9 mouse cellular contexts compared by ENCODE assay signal in the genomic region with DNA sequence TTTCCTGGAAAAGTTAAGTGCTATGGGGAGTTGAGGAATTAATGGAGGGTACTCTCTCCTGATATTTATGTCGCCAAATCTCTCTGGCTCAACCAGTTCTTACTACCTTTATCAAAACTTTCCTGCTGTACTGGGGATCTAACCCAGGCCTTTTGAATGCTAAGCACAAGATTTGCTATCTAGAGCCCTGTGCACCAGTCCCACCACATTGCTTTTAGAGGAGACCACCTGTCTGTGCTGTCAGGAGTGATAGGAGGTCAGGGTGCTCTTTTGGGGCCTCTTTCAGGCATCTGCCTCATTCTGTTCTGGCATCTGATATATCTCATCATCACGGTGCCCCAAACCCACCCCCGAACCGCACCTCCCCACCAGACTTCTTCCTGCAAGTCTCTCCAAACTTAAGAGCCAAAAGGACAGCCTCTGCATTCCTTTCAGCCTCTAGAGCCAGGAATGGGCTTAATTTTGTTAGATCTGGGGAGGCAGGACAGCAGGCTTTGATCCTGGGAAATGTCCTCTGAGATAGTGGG. TPM values are rescaled to one million over a fixed set of nuclear protein-coding genes. Genes with fewer than 3 reads are reported as not detected.
DNase-seq lines count a peak whose midpoint lies in the region; ATAC-seq and TF ChIP-seq lines count a peak whose summit lies in the region.
"Had no signal": no experiment of that assay in that cellular context is flagged by ENCODE, and none has a peak within 500 bp of the region (broad histone marks: within the 10 kb centered on the region; RNA-seq: fewer than 3 reads in every experiment).

No protein-coding gene starts in this region.

- peak; percentile 91 for DNase-seq in heart, adult 11 months
- DNase-seq in heart, postnatal 36 days: no peak
- DNase-seq in lung, adult 2 months: no peak
- no peak for DNase-seq in lung, postnatal 25 days (ENCODE audit: low spot score)
- DNase-seq in spleen, postnatal 10 days (ENCODE audit: low spot score in 2 of 2): no peak
- DNase-seq: thymus, postnatal 4 days had no signal

- no peak for TF ChIP-seq CTCF in lung, adult 2 months (IDR thresholded peaks at IDR 0.05; ENCODE audit: insufficient read depth, low read length)

- H3K4me3 ChIP-seq in lung, adult 2 months (replicated peaks; ENCODE audit: extremely low read depth, low read depth, low read length): peak overlapping the region; percentile 74
- peak overlapping the region; percentile 37 for H3K4me3 ChIP-seq in intestine, embryonic 15.5 days (replicated peaks)
- H3K4me3 ChIP-seq in neural tube, embryonic 15.5 days (replicated peaks): peak overlapping the region; percentile 35; the same call in 1 of the 2 replicates

- H3K36me3 ChIP-seq in intestine, embryonic 15.5 days: no peaks in the 10 kb centered on the region
- H3K36me3 ChIP-seq in neural tube, embryonic 15.5 days: no peaks in the 10 kb centered on the region

- H3K4me1 ChIP-seq in lung, adult 2 months (ENCODE audit: control insufficient read depth, insufficient read depth, low read length): peaks cover 31% of the 10 kb centered on the region
- H3K4me1 ChIP-seq in intestine, embryonic 15.5 days (replicated peaks): peaks cover 12% of the 10 kb centered on the region
- peaks cover 34% of the 10 kb centered on the region for H3K4me1 ChIP-seq in neural tube, embryonic 15.5 days

- ATAC-seq in intestine, embryonic 15.5 days: no peak
- ATAC-seq in neural tube, embryonic 15.5 days (ENCODE audit: low FRiP score): no peak
- ATAC-seq in erythroid progenitor cell, adult 5-6 weeks (replicated peaks; ENCODE audit: low FRiP score, poor library complexity, severe bottlenecking): no peak

- 48% methylated on average over 4 of the region's 4 CpGs for WGBS in lung, adult 2 months
- WGBS in intestine, embryonic 15.5 days: 54% methylated on average over 4 of the region's 4 CpGs
- 68% methylated on average over 4 of the region's 4 CpGs for WGBS in neural tube, embryonic 15.5 days

- H3K27ac ChIP-seq in intestine, embryonic 15.5 days: peak overlapping the region; percentile 77; the same call in 1 of the 2 replicates
- H3K27ac ChIP-seq in neural tube, embryonic 15.5 days (replicated peaks): no peak overlapping the region

- no peaks in the 10 kb centered on the region for H3K27me3 ChIP-seq in intestine, embryonic 15.5 days (replicated peaks)
- no peaks in the 10 kb centered on the region for H3K27me3 ChIP-seq in neural tube, embryonic 15.5 days (replicated peaks)

- H3K9ac ChIP-seq in intestine, embryonic 15.5 days: no peak overlapping the region
- H3K9ac ChIP-seq in neural tube, embryonic 15.5 days (replicated peaks): no peak overlapping the region

- no peaks in the 10 kb centered on the region for H3K9me3 ChIP-seq in intestine, embryonic 15.5 days
- H3K9me3 ChIP-seq in neural tube, embryonic 15.5 days (replicated peaks): no peaks in the 10 kb centered on the region

- no peak for TF ChIP-seq POLR2A in lung, adult 2 months (IDR thresholded peaks at IDR 0.05; ENCODE audit: borderline replicate concordance, extremely low read depth, low read depth, low read length)

- intact Hi-C loops in heart, postnatal 36 days (cut with DNase I): no loop called here

- H3K4me2 ChIP-seq in intestine, embryonic 15.5 days (replicated peaks): peak overlapping the region; percentile 73
- peak overlapping the region; percentile 69 for H3K4me2 ChIP-seq in neural tube, embryonic 15.5 days

RNA-seq across cellular contexts. Expression of a gene that starts 1.3 kb away (rescaled TPM):
- total RNA-seq in heart, postnatal 36 days (2021): 100 to 1,000 TPM; 123 to 132 TPM
- polyA plus RNA-seq in lung, adult 2 months (2012; rRNA removed): 95.4 and 99.7 TPM in 2 replicates
- polyA plus RNA-seq in intestine, embryonic 15.5 days (2015; fragmentation: Nextera tagmentation; extraction: Ambion mirVana): 15.9 and 17.7 TPM in 2 replicates
- polyA plus RNA-seq in neural tube, embryonic 15.5 days (2015; fragmentation: Nextera tagmentation; extraction: Ambion mirVana): 20.5 and 21.0 TPM in 2 replicates
- 1.7 and 3.2 TPM in 2 replicates for total RNA-seq in erythroid progenitor cell, adult 5-6 weeks (2015; ENCODE audit: low replicate concordance)
- total RNA-seq in erythroid progenitor cell, adult 5-6 weeks (2017; ENCODE audit: low replicate concordance): 1.4 and 2.1 TPM in 2 replicates

RNA-seq across cellular contexts. Expression of a gene that starts 55.1 kb away (rescaled TPM):
- total RNA-seq in heart, postnatal 36 days (2021): 100 to 1,000 TPM in 1 of 2 experiments, 10 to 100 TPM in 1; 74.9 to 130 TPM
- 35.8 and 39.0 TPM in 2 replicates for polyA plus RNA-seq in lung, adult 2 months (2012; rRNA removed)
- polyA plus RNA-seq in intestine, embryonic 15.5 days (2015; fragmentation: Nextera tagmentation; extraction: Ambion mirVana): 25.9 and 26.0 TPM in 2 replicates
- polyA plus RNA-seq in neural tube, embryonic 15.5 days (2015; fragmentation: Nextera tagmentation; extraction: Ambion mirVana): 14.7 and 16.1 TPM in 2 replicates
- 9.7 and 10.5 TPM in 2 replicates for total RNA-seq in erythroid progenitor cell, adult 5-6 weeks (2015; ENCODE audit: low replicate concordance)
- 8.7 and 9.4 TPM in 2 replicates for total RNA-seq in erythroid progenitor cell, adult 5-6 weeks (2017; ENCODE audit: low replicate concordance)

RNA-seq across cellular contexts. Expression of a gene that starts 58.2 kb away (rescaled TPM):
- total RNA-seq in heart, postnatal 36 days (2021): 10 to 100 TPM; 24.9 to 25.1 TPM
- 19.7 and 26.5 TPM in 2 replicates for polyA plus RNA-seq in lung, adult 2 months (2012; rRNA removed)
- 95.0 and 102 TPM in 2 replicates for polyA plus RNA-seq in intestine, embryonic 15.5 days (2015; fragmentation: Nextera tagmentation; extraction: Ambion mirVana)
- polyA plus RNA-seq in neural tube, embryonic 15.5 days (2015; fragmentation: Nextera tagmentation; extraction: Ambion mirVana): 127 and 128 TPM in 2 replicates
- 103 and 106 TPM in 2 replicates for total RNA-seq in erythroid progenitor cell, adult 5-6 weeks (2015; ENCODE audit: low replicate concordance)
- 162 and 182 TPM in 2 replicates for total RNA-seq in erythroid progenitor cell, adult 5-6 weeks (2017; ENCODE audit: low replicate concordance)

RNA-seq across cellular contexts. Expression of a gene that starts 58.6 kb away (rescaled TPM):
- total RNA-seq in heart, postnatal 36 days (2021): 10 to 100 TPM; 73.7 to 73.9 TPM
- 47.5 and 52.4 TPM in 2 replicates for polyA plus RNA-seq in lung, adult 2 months (2012; rRNA removed)
- 16.8 and 17.2 TPM in 2 replicates for polyA plus RNA-seq in intestine, embryonic 15.5 days (2015; fragmentation: Nextera tagmentation; extraction: Ambion mirVana)
- 41.7 and 41.9 TPM in 2 replicates for polyA plus RNA-seq in neural tube, embryonic 15.5 days (2015; fragmentation: Nextera tagmentation; extraction: Ambion mirVana)
- total RNA-seq in erythroid progenitor cell, adult 5-6 weeks (2015; ENCODE audit: low replicate concordance): 4.6 and 7.2 TPM in 2 replicates
- 1.8 and 3.6 TPM in 2 replicates for total RNA-seq in erythroid progenitor cell, adult 5-6 weeks (2017; ENCODE audit: low replicate concordance)
